Mouse (Mus musculus) thymus, adult 2 months (tissue): Measurements from ENCODE around the gene Tex22.

Source experiments
- CTCF ChIP-seq: fragments of 200-500 bp; IDR thresholded peaks from 2 replicates; pipeline ENCODE4 v1.5.1; 2012; ENCODE audit warnings: mild to moderate bottlenecking, control low read depth, low read length, moderate library complexity, borderline replicate concordance; ENCODE audit not compliant: control insufficient read depth, poor library complexity, insufficient read depth; ENCODE audit errors: extremely low read depth
- POLR2A ChIP-seq: fragments of 200-500 bp; IDR thresholded peaks from 2 replicates; pipeline ENCODE4 v1.6.1; 2012; ENCODE audit warnings: mild to moderate bottlenecking, low read length, control low read depth, moderate library complexity; ENCODE audit not compliant: control insufficient read depth, poor library complexity, insufficient read depth; ENCODE audit errors: extremely low read depth

- TF ChIP-seq POLR2A: no peak
- TF ChIP-seq CTCF: no peak
These were observed 47.7 kb upstream of the Tex22 start for GRCm38 (mm10) chr12:113026557-113026956.
